Mouse (Mus musculus) neutrophil, adult 59 days (primary cell): ENCODE results near the gene Glipr1l2. TPM values are rescaled to one million over a fixed set of nuclear protein-coding genes. Genes with fewer than 3 reads are reported as not detected.

Experiments used
- total RNA-seq, 2 experiments: library from RNA; stranded (reverse); gene quantifications; 1 replicate in 1 of 2; 2 replicates in 1 of 2; pipeline ENCODE4 v1.2.4; 2023

Gene Glipr1l2
- not detected for total RNA-seq

DNA sequence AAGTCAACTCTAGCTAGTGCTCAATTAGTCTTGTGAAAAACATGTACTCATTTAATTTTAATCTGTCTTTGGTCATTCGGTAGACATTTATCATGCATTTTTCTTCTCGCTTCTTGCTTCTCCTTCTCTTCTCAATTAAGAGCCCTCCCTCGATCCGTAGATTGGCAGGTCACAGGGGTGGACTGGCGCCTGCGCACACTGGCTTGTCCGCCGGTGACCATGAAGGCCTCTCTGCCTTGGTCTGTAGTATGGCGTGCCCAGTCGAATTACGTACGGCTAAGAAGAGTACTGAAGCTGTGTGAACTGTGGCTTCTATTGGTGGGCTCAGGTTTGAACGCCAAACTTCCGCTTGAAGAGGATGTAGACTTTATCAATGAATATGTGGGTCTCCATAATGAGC, at the start of gene Glipr1l2:
Gene Glipr1l2, plus strand, starts transcription at position 198 of the 400 bp plus-strand sequence.

DNA sequence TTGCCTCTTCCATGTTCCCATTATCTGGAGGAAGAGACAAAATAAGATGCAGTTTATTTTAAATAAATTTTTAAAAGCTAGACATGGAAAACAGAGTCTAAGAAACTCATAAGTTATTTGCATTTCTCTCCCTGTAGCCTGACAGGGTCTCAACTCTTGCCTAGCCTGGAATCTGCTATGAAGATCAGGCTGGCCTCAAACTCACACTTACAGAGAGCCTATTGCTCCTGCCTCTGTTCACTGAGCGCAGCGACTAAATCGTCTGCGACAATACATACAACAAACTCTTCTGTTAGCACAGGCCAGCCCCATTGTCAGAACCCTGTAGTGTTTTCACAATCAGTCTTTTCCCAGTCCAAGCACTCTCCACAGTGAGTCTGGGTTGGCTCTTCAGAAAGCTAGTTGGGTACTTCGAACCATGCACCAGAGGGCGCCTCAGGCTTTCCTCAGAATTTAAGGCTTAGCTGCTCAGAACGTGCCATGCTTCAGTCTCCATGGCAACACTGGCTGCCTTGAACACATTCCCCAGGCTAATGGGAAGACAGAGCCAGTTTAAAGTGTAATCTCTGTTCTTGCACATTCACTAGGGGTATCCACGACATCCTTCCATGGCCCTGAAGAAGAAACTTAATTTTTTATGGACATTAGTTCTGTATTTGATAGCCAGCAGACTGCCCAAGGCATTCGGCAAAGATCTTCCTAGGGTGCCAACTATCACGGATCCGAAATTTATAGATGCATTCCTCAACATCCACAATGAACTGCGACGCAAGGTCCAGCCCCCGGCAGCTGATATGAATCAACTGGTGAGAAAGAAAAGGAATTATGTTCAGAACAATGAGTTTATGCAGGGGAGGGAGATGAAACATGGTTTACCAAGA, 23.2 kb upstream of the Glipr1l2 start, which contains the start of gene Glipr1l1:
Gene Glipr1l1, plus strand, starts transcription at position 488 of the 881 bp plus-strand sequence.

Other genes starting within 250 kb of the Glipr1l2 start
- 10 to 100 TPM; 27.9 to 33.1 TPM for gene Krr1, start 110.7 kb upstream of the Glipr1l2 start, total RNA-seq
- gene Glipr1, start 80.7 kb upstream of the Glipr1l2 start, total RNA-seq: 100 to 1,000 TPM; 227 to 232 TPM
- gene Glipr1l1, start 23.2 kb upstream of the Glipr1l2 start, total RNA-seq: not detected
- gene Glipr1l3, start 77.0 kb downstream of the Glipr1l2 start, total RNA-seq: not detected
- not detected for gene Caps2, start 80.3 kb downstream of the Glipr1l2 start, total RNA-seq
- gene Kcnc2, start 187.8 kb downstream of the Glipr1l2 start, total RNA-seq: not detected